Mouse (Mus musculus) forebrain, embryonic 16.5 days (tissue): ENCODE results near the gene B3galt4. TPM values are rescaled to one million over a fixed set of nuclear protein-coding genes. Genes with fewer than 3 reads are reported as not detected.
A peak's percentile ranks its signal among the peaks of the same experiment; 100 is the strongest.
"Not testable (repeated sequence)": the region's sequence is repeated elsewhere in the genome, so short reads cannot be mapped to it uniquely, and the experiment has no call there.

Source experiments
- ATAC-seq: fragments of 200-750 bp; cut with Nextera tagmentation; 2 replicates; pipeline ENCODE4 v1.8.0; 2017; ENCODE audit warnings: mild to moderate bottlenecking, moderate library complexity
- H3K27ac ChIP-seq: fragments of 300-500 bp; sonication (generic); 2 replicates; pipeline ENCODE4 v1.5.1; 2014; ENCODE audit warnings: low read length, control low read depth
- H3K27me3 ChIP-seq: fragments of 300-500 bp; sonication (generic); replicated peaks from 2 replicates; pipeline ENCODE4 v1.6.1; 2014; ENCODE audit warnings: low read length; ENCODE audit not compliant: control insufficient read depth, insufficient read depth
- H3K36me3 ChIP-seq: fragments of 300-500 bp; sonication (generic); 2 replicates; pipeline ENCODE4 v1.6.1; 2014; ENCODE audit not compliant: control insufficient read depth, insufficient read depth
- H3K4me1 ChIP-seq: fragments of 300-500 bp; sonication (generic); replicated peaks from 2 replicates; pipeline ENCODE4 v1.6.1; 2014; ENCODE audit warnings: low read length; ENCODE audit not compliant: control insufficient read depth, insufficient read depth
- H3K4me2 ChIP-seq: fragments of 300-500 bp; sonication (generic); 2 replicates; pipeline ENCODE4 v1.6.1; 2014; ENCODE audit warnings: mild to moderate bottlenecking, low read length, control low read depth
- H3K4me3 ChIP-seq: fragments of 300-500 bp; sonication (generic); replicated peaks from 2 replicates; pipeline ENCODE4 v1.5.1; 2014; ENCODE audit warnings: mild to moderate bottlenecking, low read length, control low read depth
- H3K9ac ChIP-seq: fragments of 300-500 bp; sonication (generic); replicated peaks from 2 replicates; pipeline ENCODE4 v1.6.1; 2014; ENCODE audit warnings: low read depth, low read length, control low read depth
- H3K9me3 ChIP-seq: fragments of 300-500 bp; sonication (generic); 2 replicates; pipeline ENCODE4 v1.6.1; 2016; ENCODE audit warnings: low read length; ENCODE audit not compliant: control insufficient read depth
- WGBS: fragments of 180-500 bp; shearing (Covaris S2); extraction: QIAGEN DNeasy Blood & Tissue Kit; methylation state at CpG from one replicate; pipeline ENCODE4 v1.1.7; 2014; 5-methylcytosine and 5-hydroxymethylcytosine counted together
- polyA plus RNA-seq: library from polyadenylated mRNA; unstranded; fragments of >200 nt; fragmentation: Nextera tagmentation; extraction: Ambion mirVana; gene quantifications from 2 replicates; pipeline ENCODE4 v1.2.1, GENCODE M21; 2015

Gene B3galt4
- polyA plus RNA-seq, 1 experiment from 2014 or later, result 13.2 TPM

- no peaks in the 10 kb centered on the region for H3K9me3 ChIP-seq
- no peak overlapping the region for H3K4me3 ChIP-seq
- 90% methylated on average over 10 of the region's 10 CpGs for WGBS
- H3K36me3 ChIP-seq, result peaks cover 25% of the 10 kb centered on the region
- no peak overlapping the region for H3K27ac ChIP-seq
- no peak overlapping the region for H3K4me2 ChIP-seq
- no peak overlapping the region for H3K9ac ChIP-seq
- H3K27me3 ChIP-seq, result no peaks in the 10 kb centered on the region
- H3K4me1 ChIP-seq, result peaks cover 30% of the 10 kb centered on the region
- no peak for ATAC-seq
Measured at GRCm38 (mm10) chr17:33913264-33913663, 38.0 kb downstream of the B3galt4 start.

GRCm38 (mm10) chr17:33911813-33912414 is 39.4 kb downstream of the B3galt4 start:
- no peak for ATAC-seq
- Histone ChIP-seq H3K9ac (no peak overlapping the region), H3K9me3 (no peaks in the 10 kb centered on the region), H3K4me3 (no peak overlapping the region), H3K4me1 (peaks cover 33% of the 10 kb centered on the region), H3K36me3 (peaks cover 25% of the 10 kb centered on the region), H3K27ac (no peak overlapping the region), H3K27me3 (no peaks in the 10 kb centered on the region), H3K4me2 (no peak overlapping the region)
- 90% methylated on average over 28 of the region's 28 CpGs for WGBS

DNA sequence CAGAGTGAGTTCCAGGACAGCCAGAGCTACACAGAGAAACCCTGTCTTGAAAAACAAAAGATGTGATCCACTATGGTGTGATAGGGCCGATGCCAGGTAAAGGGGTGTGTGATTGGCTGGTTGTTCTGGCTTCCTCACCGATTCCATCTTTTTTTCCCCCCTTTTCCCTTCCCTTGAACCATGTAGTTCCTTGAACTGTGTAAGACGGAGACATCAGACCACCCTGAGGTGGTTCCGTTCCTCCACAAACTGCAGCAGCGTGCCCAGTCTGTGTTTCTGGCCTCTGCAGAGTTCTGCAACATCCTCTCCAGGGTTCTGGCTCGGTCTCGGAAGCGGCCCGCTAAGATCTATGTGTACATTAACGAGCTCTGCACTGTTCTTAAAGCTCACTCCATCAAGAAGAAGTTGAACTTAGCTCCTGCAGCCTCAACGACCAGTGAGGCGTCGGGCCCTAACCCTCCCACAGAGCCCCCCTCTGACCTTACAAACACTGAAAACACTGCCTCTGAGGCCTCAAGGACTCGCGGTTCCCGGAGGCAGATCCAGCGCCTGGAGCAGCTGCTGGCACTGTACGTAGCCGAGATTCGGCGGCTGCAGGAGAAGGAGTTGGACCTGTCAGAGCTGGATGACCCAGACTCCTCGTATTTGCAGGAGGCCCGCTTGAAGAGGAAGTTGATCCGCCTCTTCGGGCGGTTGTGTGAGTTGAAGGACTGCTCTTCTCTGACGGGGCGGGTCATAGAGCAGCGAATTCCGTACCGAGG is 40.1 kb downstream of the B3galt4 start:
- no peak for ATAC-seq
- Histone ChIP-seq H3K4me2 (no peak overlapping the region), H3K27me3 (no peaks in the 10 kb centered on the region), H3K9ac (no peak overlapping the region), H3K36me3 (peaks cover 25% of the 10 kb centered on the region), H3K4me1 (peaks cover 28% of the 10 kb centered on the region), H3K27ac (no peak overlapping the region), H3K4me3 (no peak overlapping the region), H3K9me3 (no peaks in the 10 kb centered on the region)
- 94% methylated on average over 31 of the region's 31 CpGs for WGBS

- 52% methylated on average over 11 of the region's 11 CpGs for WGBS
- Histone ChIP-seq H3K4me1 (peaks cover 26% of the 10 kb centered on the region), H3K9ac (peak overlapping the region; percentile 84), H3K27me3 (no peaks in the 10 kb centered on the region), H3K4me2 (peak overlapping the region; percentile 52), H3K27ac (no peak overlapping the region; the same call in 1 of the 2 replicates), H3K36me3 (peaks cover 25% of the 10 kb centered on the region), H3K4me3 (peak overlapping the region; percentile 74), H3K9me3 (no peaks in the 10 kb centered on the region)
- ATAC-seq, result no peak
Measured at GRCm38 (mm10) chr17:33910346-33911051, 40.8 kb downstream of the B3galt4 start.

DNA sequence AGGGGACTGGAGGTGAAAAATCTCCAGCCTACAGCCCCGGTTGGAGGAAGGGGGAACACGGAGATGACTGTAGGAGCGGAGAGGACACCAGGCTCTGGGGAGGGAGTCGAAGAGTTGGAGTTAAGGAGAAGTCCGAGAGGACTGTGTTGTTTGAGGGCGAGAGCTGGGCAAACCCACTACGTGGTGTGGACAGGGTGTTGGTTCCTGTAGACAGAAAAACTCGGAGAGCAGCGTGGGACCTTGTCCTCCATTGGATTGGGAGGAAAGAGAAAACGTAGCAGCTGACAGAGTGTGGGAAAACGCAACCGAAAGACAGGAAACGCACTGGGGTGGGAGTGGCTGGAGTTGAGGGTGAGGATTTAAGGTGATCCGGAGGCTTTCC is 41.4 kb downstream of the B3galt4 start:
- Histone ChIP-seq H3K9me3 (no peaks in the 10 kb centered on the region), H3K4me3 (peak overlapping the region; percentile 74), H3K27ac (peak overlapping the region; percentile 72), H3K4me1 (peaks cover 21% of the 10 kb centered on the region), H3K4me2 (peak overlapping the region; percentile 52), H3K9ac (peak overlapping the region; percentile 84), H3K27me3 (no peaks in the 10 kb centered on the region), H3K36me3 (peaks cover 25% of the 10 kb centered on the region)
- WGBS, result under 1% methylated on average over 14 of the region's 14 CpGs
- ATAC-seq, result no peak

DNA sequence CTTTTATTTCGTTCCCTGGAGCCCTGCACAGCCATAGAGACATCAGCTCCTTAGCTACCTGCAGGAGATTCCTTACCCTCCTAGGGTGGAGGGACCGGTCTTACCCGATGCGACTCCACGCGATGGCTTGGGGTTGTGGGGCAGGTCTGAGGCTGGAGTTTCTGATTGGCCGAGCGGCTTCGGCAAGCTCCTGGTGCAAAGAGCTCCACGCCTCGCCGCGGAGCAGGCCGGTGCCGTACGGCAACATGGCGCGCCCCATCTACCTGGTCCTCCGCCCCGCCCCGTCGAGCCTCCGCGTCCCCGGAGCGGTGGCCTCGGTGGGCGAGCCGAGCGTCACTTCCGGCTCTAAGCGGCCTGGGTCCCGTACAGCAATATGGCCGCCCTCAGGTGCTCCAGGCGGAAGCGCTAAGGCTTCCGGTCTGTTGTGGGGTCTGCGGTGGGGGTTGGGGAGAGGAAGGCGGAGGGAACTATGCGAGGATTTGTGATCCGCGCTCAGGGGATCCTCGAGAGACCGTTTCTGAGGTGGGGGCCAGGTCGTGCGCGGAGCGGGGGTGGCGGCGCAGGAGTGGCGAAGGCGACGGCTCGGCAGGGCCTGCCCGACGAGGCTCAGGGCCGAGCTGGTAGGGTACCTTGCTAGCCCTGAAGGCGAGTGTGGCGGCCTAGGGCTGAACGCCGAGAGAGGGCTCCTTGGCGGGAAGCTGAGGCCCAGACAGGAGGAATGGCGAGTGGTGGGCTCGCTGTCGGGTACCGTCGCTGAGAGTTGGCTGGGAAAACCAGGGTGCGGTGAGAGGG is 42.0 kb downstream of the B3galt4 start, which contains the start of gene Daxx:
TSS of gene Daxx (plus strand) at position 338 of the 792 bp plus-strand sequence.
- Histone ChIP-seq H3K36me3 (peaks cover 22% of the 10 kb centered on the region), H3K9ac (peak within 1 kb of the TSS; percentile 84), H3K27me3 (no peaks in the 10 kb centered on the region), H3K4me2 (peak within 1 kb of the TSS; percentile 74), H3K4me3 (peak within 1 kb of the TSS; percentile 74), H3K27ac (peak within 1 kb of the TSS; percentile 93), H3K4me1 (peaks cover 16% of the 10 kb centered on the region), H3K9me3 (no peaks in the 10 kb centered on the region)
- peak; percentile 98 for ATAC-seq
- under 1% methylated on average over 68 of the region's 68 CpGs for WGBS

GRCm38 (mm10) chr17:33908331-33909076 is 42.8 kb downstream of the B3galt4 start:
- H3K9ac ChIP-seq, result peak overlapping the region; percentile 80
- H3K4me2 ChIP-seq, result peak overlapping the region; percentile 74
- H3K4me3 ChIP-seq, result peak overlapping the region; percentile 74
- no peaks in the 10 kb centered on the region for H3K27me3 ChIP-seq
- H3K36me3 ChIP-seq, result peaks cover 19% of the 10 kb centered on the region
- ATAC-seq, result peak; percentile 7
- no peaks in the 10 kb centered on the region for H3K9me3 ChIP-seq
- peak overlapping the region; percentile 93 for H3K27ac ChIP-seq
- WGBS, result under 1% methylated on average over 42 of the region's 44 CpGs
- peaks cover 15% of the 10 kb centered on the region for H3K4me1 ChIP-seq

GRCm38 (mm10) chr17:33904835-33905234 is 46.5 kb downstream of the B3galt4 start, which contains the start of gene Platr17:
Gene Platr17, plus strand, starts transcription at chr17:33905135.
- H3K4me1 ChIP-seq, H3K9ac ChIP-seq, H3K4me2 ChIP-seq, H3K36me3 ChIP-seq, H3K4me3 ChIP-seq, H3K27ac ChIP-seq, H3K9me3 ChIP-seq, H3K27me3 ChIP-seq, ATAC-seq: not testable (repeated sequence)
- WGBS, result 54% methylated on average over 3 of the region's 4 CpGs
